Mouse (Mus musculus): ENCODE measurements at regions not wholly inside any gene's neighbourhood (a gene's known extent, or its start where the extent isn't known, plus 50 kb on each side); places are given as distances from the start of the nearest gene placed in this dataset.

GRCm38 (mm10) chr9:88163025-88163780 lies 163.8 kb upstream of the Nt5e start:
- no peak for ATAC-seq (ENCODE audit: extremely low read depth, insufficient number of reproducible peaks, low FRiP score, poor library complexity, severe bottlenecking)

- ATAC-seq (ENCODE audit: extremely low read depth, insufficient number of reproducible peaks, low FRiP score, poor library complexity, severe bottlenecking) = no peak
Observed at GRCm38 (mm10) chr9:88177575-88178254, 149.3 kb upstream of the Nt5e start.

DNA sequence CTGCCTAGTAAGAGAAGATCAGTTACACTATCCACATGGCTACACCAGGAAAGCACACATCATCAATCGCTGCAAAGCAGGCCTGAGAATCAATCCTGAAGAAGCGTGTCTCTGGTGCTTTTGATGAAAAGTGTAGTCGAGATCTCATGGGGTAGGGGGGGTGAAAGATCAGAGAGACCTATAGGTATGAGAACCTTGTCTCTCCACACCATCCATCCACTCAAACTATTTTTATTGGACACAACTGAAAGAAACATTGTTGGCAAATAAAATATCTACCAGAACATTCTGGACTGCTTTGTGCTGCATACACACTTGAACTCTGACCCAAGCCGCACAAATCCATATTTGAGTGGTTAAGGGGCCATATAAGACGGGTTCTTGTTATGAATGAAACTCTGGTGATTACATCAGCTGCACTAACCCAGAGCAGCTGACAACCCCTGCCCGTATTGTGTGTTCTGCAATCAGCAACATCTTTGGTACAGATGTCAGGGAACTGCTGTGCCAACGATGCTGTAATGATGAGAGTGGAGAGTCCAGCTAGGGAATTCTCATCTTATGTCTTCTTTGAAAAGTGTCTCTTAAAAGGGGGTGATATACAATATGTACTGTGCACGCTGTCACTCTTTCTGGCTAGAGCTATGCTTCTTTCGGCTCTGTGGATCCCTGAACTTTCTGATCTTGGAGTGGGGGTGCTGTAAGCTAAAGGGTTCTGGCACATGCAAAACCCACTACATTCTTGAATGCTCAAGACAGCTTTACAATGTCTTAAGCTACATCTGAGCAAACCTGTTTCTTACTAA lies 145.6 kb upstream of the Nt5e start:
- no peak for ATAC-seq (ENCODE audit: extremely low read depth, insufficient number of reproducible peaks, low FRiP score, poor library complexity, severe bottlenecking)

DNA sequence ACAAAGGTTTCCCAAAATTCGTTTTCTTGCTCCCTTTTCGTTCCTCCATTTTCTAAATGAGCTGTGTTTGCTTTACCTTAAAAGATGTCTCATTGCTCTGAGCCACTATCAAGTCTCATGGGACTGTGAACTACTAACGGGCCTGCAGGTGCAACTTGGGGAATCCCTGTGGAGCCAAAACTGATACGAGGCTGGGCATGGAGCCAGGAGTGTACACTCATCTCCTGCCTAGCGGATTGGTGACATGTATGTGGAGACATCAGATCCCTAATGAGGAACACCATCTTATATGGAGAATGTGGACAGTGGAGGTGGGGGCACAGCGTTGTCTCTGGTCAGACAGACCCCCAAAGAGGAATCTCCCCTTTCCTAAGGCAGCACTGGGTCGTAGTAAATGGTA lies 119.6 kb upstream of the Nt5e start:
- no peak for ATAC-seq (ENCODE audit: extremely low read depth, insufficient number of reproducible peaks, low FRiP score, poor library complexity, severe bottlenecking)

- no peak for ATAC-seq (ENCODE audit: extremely low read depth, insufficient number of reproducible peaks, low FRiP score, poor library complexity, severe bottlenecking)
Observed at GRCm38 (mm10) chr9:88208022-88208421, 119.0 kb upstream of the Nt5e start.

GRCm38 (mm10) chr9:88214758-88215157 lies 112.2 kb upstream of the Nt5e start:
- ATAC-seq (ENCODE audit: extremely low read depth, insufficient number of reproducible peaks, low FRiP score, poor library complexity, severe bottlenecking) = no peak

DNA sequence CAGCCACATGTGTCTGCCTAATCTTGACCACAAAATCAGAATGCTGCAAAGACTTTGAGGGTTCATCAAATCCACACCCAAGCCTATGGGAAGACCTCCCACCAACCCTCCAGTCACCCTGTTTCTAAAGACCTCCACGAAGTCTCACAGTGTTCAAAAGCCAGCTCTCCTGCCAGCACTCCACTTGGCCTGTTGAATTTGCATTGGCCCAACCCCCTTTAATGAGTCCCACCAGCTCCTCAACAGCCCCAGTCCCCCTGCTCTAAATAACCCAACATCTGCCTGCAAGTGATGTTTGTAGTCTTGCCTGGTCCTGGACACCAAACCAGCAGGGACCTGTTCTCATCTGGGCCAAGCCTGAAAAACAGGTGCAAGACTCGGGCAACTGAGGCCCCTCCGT lies 106.6 kb upstream of the Nt5e start:
- ATAC-seq (ENCODE audit: extremely low read depth, insufficient number of reproducible peaks, low FRiP score, poor library complexity, severe bottlenecking) = no peak

- no peak for ATAC-seq (ENCODE audit: extremely low read depth, insufficient number of reproducible peaks, low FRiP score, poor library complexity, severe bottlenecking)
Observed at GRCm38 (mm10) chr9:88221276-88221675, 105.7 kb upstream of the Nt5e start.

DNA sequence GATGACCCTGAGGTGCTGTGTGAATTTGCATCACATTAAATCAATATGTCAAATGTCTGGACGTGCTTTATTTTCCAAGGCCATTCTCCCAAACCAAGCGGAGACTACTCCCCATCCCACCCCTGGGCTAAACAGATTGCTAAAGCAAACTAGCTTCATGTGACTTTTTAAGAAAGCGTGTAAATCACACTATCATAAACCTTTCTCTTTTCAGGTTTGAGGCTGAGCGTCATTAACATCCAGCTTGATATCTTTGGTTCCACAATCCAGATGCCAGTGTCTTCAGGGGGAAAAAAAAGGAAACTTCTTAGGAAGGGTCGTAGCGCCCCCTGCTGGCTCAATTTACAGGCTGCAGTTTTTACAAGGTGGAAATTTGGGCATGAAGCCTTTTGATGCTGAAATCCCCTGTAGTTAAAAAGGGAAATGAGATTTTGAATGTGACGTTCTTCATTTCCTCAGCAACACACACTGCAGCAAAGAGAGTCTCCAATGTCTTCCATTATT lies 105.1 kb upstream of the Nt5e start:
- no peak for ATAC-seq (ENCODE audit: extremely low read depth, insufficient number of reproducible peaks, low FRiP score, poor library complexity, severe bottlenecking)

DNA sequence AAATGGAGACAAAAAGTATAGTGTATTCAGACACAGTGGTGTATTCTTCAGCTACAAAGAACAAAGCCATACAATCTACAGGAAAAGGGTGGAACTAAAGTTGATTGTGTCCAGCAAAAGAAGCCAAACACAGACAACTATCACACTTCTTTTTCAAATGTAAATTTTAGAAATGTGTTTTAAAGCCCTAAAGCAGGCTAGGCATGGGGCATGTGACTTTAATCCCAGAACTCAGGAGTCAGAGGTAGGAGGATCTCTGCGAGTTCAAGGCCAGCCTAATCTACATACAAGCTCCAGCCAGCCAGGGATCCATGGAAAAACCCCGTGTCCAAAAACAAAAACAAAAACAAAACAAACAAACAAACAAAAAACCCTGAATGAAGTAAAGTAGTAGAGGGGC lies 89.9 kb upstream of the Nt5e start:
- no peak for ATAC-seq (ENCODE audit: extremely low read depth, insufficient number of reproducible peaks, low FRiP score, poor library complexity, severe bottlenecking)

- no peak for ATAC-seq (ENCODE audit: extremely low read depth, insufficient number of reproducible peaks, low FRiP score, poor library complexity, severe bottlenecking)
Observed at GRCm38 (mm10) chr9:88238346-88238745, 88.7 kb upstream of the Nt5e start.

DNA sequence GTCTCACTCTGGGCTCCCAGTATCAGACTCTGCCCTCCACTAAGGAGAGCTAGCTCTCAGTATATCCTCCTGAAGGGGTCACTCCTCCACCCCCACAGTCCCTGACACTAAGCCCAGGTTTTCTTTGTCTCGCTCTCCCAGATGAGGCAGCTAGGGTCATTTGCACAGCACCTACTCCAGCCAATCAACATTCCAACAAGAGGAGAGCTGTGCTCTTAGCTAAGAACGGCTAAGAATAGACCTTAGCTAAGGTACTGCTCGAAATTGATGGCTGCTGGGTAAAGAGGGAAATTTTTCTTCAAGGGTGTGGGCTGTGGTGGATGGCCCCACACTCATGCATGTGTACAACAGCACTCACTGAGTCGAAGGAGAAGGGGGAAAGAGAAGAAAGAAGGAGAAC lies 86.3 kb upstream of the Nt5e start:
- no peak for ATAC-seq (ENCODE audit: extremely low read depth, insufficient number of reproducible peaks, low FRiP score, poor library complexity, severe bottlenecking)

DNA sequence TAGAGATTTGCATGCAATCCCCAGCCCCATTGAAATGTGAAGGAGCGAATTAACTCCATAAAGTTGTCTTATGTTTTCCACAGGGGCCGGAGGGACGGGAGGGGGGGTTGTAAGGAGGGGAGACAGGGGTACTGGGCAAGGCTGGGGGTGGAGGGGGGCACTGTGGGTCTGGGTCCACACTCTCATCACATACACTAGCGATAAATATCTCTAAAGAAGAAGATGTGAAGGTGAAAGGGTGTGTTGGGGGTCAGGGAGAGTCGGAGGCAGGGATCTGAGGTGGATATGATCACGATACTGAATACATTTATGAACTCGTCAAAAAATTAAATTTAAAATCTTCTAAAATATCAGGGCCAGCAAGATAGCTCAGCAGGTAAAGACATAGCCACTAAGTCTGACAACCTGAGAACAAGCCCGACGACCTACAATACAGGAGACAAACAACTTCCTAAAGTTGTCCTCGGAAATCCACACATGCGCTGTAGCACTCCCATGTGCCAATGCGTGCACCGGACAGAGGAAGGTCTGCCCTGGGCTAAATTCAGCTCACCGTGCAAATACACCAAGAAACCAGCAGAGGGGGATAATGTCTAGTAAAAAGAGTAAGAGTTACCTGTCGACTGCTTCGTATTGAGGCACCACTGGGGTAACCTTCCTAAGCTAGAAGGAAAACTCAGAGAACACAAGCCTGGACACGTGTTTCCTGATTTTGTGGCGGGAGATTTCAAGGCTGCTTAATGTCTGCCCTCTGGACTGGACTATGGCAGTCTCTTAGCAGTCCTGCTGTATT lies 85.6 kb upstream of the Nt5e start:
- ATAC-seq (ENCODE audit: extremely low read depth, insufficient number of reproducible peaks, low FRiP score, poor library complexity, severe bottlenecking) = peak; percentile 98

DNA sequence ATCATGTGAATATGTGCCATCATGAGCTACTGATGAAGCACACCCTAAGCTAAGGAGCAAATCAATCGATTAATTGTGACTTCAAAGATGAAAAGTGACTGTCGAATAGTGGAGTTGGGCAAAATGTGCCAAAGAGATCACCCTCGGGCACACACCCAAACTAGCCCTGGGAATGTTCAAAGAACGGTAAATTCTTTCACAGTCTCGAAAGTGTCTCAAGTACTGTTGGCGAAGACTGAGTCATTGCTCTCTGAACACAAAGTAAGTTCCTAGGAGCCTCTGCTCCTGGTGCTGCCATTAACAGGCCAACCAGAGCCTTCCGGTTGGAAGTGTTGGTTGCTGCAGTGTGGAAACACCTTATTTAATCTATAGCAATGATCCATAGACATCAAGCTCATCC lies 84.5 kb upstream of the Nt5e start:
- ATAC-seq (ENCODE audit: extremely low read depth, insufficient number of reproducible peaks, low FRiP score, poor library complexity, severe bottlenecking) = no peak

DNA sequence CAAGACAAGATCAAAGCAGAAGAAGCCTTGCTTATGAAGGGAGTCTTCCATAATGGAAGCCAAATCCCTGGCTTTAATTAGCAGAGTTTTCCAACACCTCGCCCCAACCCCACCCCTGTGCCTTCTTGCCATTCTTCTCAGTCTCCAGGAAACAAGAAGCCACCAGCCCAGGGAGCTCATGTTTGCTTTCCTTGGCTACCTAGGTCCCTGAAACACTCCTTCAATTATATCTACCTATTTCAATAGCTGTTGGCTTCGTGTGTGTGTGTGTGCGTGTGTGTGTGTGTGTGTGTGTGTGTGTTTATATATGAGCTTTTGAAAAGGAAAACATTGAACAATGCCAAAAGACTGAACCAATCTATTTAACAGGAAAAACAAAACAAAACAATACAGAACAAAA lies 82.5 kb upstream of the Nt5e start:
- ATAC-seq (ENCODE audit: extremely low read depth, insufficient number of reproducible peaks, low FRiP score, poor library complexity, severe bottlenecking) = no peak

DNA sequence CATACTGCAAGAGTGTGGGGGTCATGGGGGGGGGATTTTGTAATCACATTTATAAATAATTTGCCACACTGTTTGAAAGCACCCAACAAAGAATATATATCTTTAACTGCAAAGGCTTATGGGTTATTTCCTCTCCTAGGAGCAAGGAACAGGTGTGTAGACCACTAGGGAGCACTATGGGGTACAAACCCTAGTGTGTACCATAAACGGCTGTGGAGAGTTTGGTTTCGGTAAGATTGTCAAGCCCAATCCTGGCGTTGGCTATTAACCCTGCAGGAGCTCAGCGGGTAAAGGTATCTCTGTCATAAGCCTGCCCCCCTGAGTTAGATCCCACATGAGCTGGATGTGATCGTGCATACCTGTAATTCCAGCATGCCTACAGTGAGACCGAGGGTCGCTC lies 71.0 kb upstream of the Nt5e start:
- ATAC-seq (ENCODE audit: extremely low read depth, insufficient number of reproducible peaks, low FRiP score, poor library complexity, severe bottlenecking) = no peak

DNA sequence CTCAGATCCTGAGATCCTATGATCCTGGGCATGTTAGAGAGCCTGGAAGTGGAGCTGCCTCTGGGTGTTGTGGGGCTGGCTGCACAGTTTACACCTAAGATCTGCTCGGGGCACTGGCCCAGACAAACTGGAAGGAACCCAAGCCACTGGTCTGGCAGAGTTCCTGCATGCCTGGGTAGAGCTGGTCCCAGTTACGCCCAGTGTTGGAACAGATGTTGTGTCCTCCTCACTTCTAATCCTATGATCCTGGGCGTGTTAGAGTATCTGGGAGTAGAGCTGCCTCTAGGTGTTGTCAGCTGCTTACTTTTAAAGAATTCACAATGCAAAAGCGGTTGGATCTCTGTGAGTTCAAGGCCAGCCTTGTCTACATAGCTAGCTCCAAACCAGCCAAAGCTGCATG lies 67.4 kb upstream of the Nt5e start:
- ATAC-seq (ENCODE audit: extremely low read depth, insufficient number of reproducible peaks, low FRiP score, poor library complexity, severe bottlenecking) = no peak

GRCm38 (mm10) chr9:88260072-88260635 lies 66.8 kb upstream of the Nt5e start:
- ATAC-seq (ENCODE audit: extremely low read depth, insufficient number of reproducible peaks, low FRiP score, poor library complexity, severe bottlenecking) = no peak

DNA sequence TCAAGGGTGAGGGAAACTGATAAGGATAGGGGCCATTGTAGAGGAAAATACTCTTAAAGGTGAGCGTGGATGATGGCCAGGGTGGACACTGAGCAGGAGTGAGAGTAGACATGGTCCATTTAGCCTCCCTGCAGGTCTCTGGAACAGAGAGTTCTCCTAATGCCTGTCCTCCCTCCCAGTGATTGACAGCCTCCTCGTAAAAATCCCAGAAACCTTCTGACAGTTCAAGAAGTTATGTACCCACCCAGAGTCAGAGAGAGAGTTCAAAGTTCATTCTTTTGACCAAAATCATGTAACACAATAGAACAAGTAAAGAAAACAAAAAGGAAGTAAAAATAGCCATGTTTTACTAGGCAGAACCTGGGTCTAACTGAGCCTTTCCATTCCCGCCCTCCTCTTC lies 64.5 kb upstream of the Nt5e start:
- ATAC-seq (ENCODE audit: extremely low read depth, insufficient number of reproducible peaks, low FRiP score, poor library complexity, severe bottlenecking) = no peak
